Mouse (Mus musculus) kidney, postnatal 10 days (tissue): ENCODE data around the gene Sstr4.
A peak's percentile ranks its signal among the peaks of the same experiment; 100 is the strongest.

Experiments
- DNase-seq: peaks from one replicate; pipeline ENCODE4 v3.0.0; 2021; ENCODE audit warnings: mixed read lengths

The Sstr4 gene

GRCm38 (mm10) chr2:148395131-148396051 lies at the start of gene Sstr4:
TSS of gene Sstr4 (plus strand) at chr2:148395344.
- peak; percentile 65 for DNase-seq

GRCm38 (mm10) chr2:148345373-148345772 lies 49.8 kb upstream of the Sstr4 start:
- DNase-seq: no peak

- no peak for DNase-seq
Observed at GRCm38 (mm10) chr2:148346976-148347375, 48.2 kb upstream of the Sstr4 start.

GRCm38 (mm10) chr2:148349509-148350307 lies 45.4 kb upstream of the Sstr4 start:
- DNase-seq: no peak

GRCm38 (mm10) chr2:148350460-148350859 lies 44.7 kb upstream of the Sstr4 start:
- DNase-seq: no peak

- DNase-seq: no peak
Observed at GRCm38 (mm10) chr2:148352655-148353054, 42.5 kb upstream of the Sstr4 start.

- DNase-seq: no peak
Observed at GRCm38 (mm10) chr2:148357145-148357544, 38.0 kb upstream of the Sstr4 start.

- DNase-seq: no peak
Observed at GRCm38 (mm10) chr2:148364536-148364935, 30.6 kb upstream of the Sstr4 start.

- DNase-seq: no peak
Observed at GRCm38 (mm10) chr2:148365227-148365626, 29.9 kb upstream of the Sstr4 start.

GRCm38 (mm10) chr2:148371743-148372630 lies 23.2 kb upstream of the Sstr4 start:
- peak; percentile 21 for DNase-seq

GRCm38 (mm10) chr2:148373602-148374071 lies 21.5 kb upstream of the Sstr4 start:
- no peak for DNase-seq

- peak; percentile 72 for DNase-seq
Observed at GRCm38 (mm10) chr2:148375326-148376150, 19.6 kb upstream of the Sstr4 start.

GRCm38 (mm10) chr2:148378817-148379342 lies 16.3 kb upstream of the Sstr4 start:
- DNase-seq: no peak

- DNase-seq: no peak
Observed at GRCm38 (mm10) chr2:148379899-148380413, 15.2 kb upstream of the Sstr4 start.

GRCm38 (mm10) chr2:148381076-148381475 lies 14.1 kb upstream of the Sstr4 start:
- DNase-seq: no peak

- DNase-seq: no peak
Observed at GRCm38 (mm10) chr2:148386476-148386875, 8.7 kb upstream of the Sstr4 start.

- DNase-seq: no peak
Observed at GRCm38 (mm10) chr2:148386927-148387326, 8.2 kb upstream of the Sstr4 start.

- DNase-seq: no peak
Observed at GRCm38 (mm10) chr2:148387652-148388581, 7.2 kb upstream of the Sstr4 start.

GRCm38 (mm10) chr2:148393149-148393548 lies 2.0 kb upstream of the Sstr4 start:
- DNase-seq: no peak

GRCm38 (mm10) chr2:148393846-148394245 lies 1.3 kb upstream of the Sstr4 start:
- no peak for DNase-seq
